8 mouse cellular contexts compared by ENCODE assay signal in genomic region chr10:128803361-128803760, GRCm38 (mm10). TPM values are rescaled to one million over a fixed set of nuclear protein-coding genes. Genes with fewer than 3 reads are reported as not detected.
DNase-seq lines count a peak whose midpoint lies in the region; ATAC-seq and TF ChIP-seq lines count a peak whose summit lies in the region.

No protein-coding gene starts in this region.

- no peaks in the 10 kb centered on the region for H3K9me3 ChIP-seq in heart, embryonic 14.5 days (ENCODE audit: control insufficient read depth, low read length)
- H3K9me3 ChIP-seq in G1E (replicated peaks) = no peaks in the 10 kb centered on the region
- no peaks in the 10 kb centered on the region for H3K9me3 ChIP-seq in hindbrain, embryonic 11.5 days (ENCODE audit: control insufficient read depth, low read length)
- H3K9me3 ChIP-seq in midbrain, embryonic 11.5 days (ENCODE audit: control insufficient read depth, low read length) = no peaks in the 10 kb centered on the region

- H3K27me3 ChIP-seq in heart, embryonic 14.5 days (ENCODE audit: control insufficient read depth, insufficient read depth, low read length) = no peaks in the 10 kb centered on the region
- H3K27me3 ChIP-seq in G1E (ENCODE audit: insufficient read depth, low read length) = no peaks in the 10 kb centered on the region
- H3K27me3 ChIP-seq in hindbrain, embryonic 11.5 days (ENCODE audit: control insufficient read depth, insufficient read depth, low read length) = no peaks in the 10 kb centered on the region
- no peaks in the 10 kb centered on the region for H3K27me3 ChIP-seq in midbrain, embryonic 11.5 days (ENCODE audit: control insufficient read depth, insufficient read depth, low read length)

- no peak for TF ChIP-seq CTCF in G1E (IDR thresholded peaks at IDR 0.05; ENCODE audit: low read depth, low read length)

- H3K36me3 ChIP-seq in heart, embryonic 14.5 days (ENCODE audit: control insufficient read depth, insufficient read depth, low read length) = peaks cover 41% of the 10 kb centered on the region
- peaks cover 48% of the 10 kb centered on the region for H3K36me3 ChIP-seq in G1E (replicated peaks)
- no peaks in the 10 kb centered on the region for H3K36me3 ChIP-seq in hindbrain, embryonic 11.5 days (ENCODE audit: control insufficient read depth, insufficient read depth, low read length)
- no peaks in the 10 kb centered on the region for H3K36me3 ChIP-seq in midbrain, embryonic 11.5 days (ENCODE audit: control insufficient read depth, insufficient read depth, low read length)

- peaks cover 17 to 34% of the 10 kb centered on the region in 2 experiments for H3K4me1 ChIP-seq in heart, embryonic 14.5 days (ENCODE audit: control insufficient read depth in 2 of 2, insufficient read depth in 2 of 2, low read length in 2 of 2)
- H3K4me1 ChIP-seq in G1E (ENCODE audit: insufficient read depth, low read depth, low read length) = peaks cover 36% of the 10 kb centered on the region
- peaks cover 16% of the 10 kb centered on the region for H3K4me1 ChIP-seq in hindbrain, embryonic 11.5 days (replicated peaks; ENCODE audit: control insufficient read depth, insufficient read depth, low read length)
- peaks cover 26% of the 10 kb centered on the region for H3K4me1 ChIP-seq in midbrain, embryonic 11.5 days (ENCODE audit: control insufficient read depth, insufficient read depth, low read length)

- H3K4me3 ChIP-seq in heart, embryonic 14.5 days (ENCODE audit: control insufficient read depth in 1 of 2, insufficient read depth in 1 of 2, low read depth in 1 of 2, low read length in 2 of 2) = peak overlapping the region; percentile 64 to 68
- H3K4me3 ChIP-seq in G1E (ENCODE audit: low read depth, low read length) = peak overlapping the region; percentile 21; the same call in 1 of the 2 replicates
- peak overlapping the region; percentile 83 for H3K4me3 ChIP-seq in hindbrain, embryonic 11.5 days (ENCODE audit: low read depth, low read length)
- H3K4me3 ChIP-seq in midbrain, embryonic 11.5 days (ENCODE audit: low read depth, low read length) = peak overlapping the region; percentile 78

- peak overlapping the region; percentile 92 for H3K4me2 ChIP-seq in heart, embryonic 14.5 days (ENCODE audit: low read length)
- peak overlapping the region; percentile 67 for H3K4me2 ChIP-seq in hindbrain, embryonic 11.5 days (replicated peaks; ENCODE audit: low read depth, low read length)
- H3K4me2 ChIP-seq in midbrain, embryonic 11.5 days = peak overlapping the region; percentile 80

- no peak for DNase-seq in heart, adult 11 months
- no peak for DNase-seq in G1E (ENCODE audit: low spot score)
- DNase-seq in hindbrain, embryonic 11.5 days (ENCODE audit: low spot score) = no peak
- no peak for DNase-seq in midbrain, embryonic 11.5 days (ENCODE audit: low spot score, missing footprints)
- no peak for DNase-seq in retina, postnatal 1 day
- DNase-seq in left cerebral cortex, postnatal 4 days = no peak
- DNase-seq in adrenal gland, adult 8-10 months = no peak

- peak overlapping the region; percentile 94 for H3K27ac ChIP-seq in heart, embryonic 14.5 days (replicated peaks in 1 of 2; ENCODE audit: control insufficient read depth in 1 of 2, insufficient read depth in 1 of 2, low read depth in 2 of 2, low read length in 2 of 2)
- H3K27ac ChIP-seq in hindbrain, embryonic 11.5 days (ENCODE audit: low read depth, low read length) = peak overlapping the region; percentile 94; the same call in 1 of the 2 replicates
- no peak overlapping the region for H3K27ac ChIP-seq in midbrain, embryonic 11.5 days (ENCODE audit: low read depth, low read length)

- ATAC-seq in heart, embryonic 14.5 days (ENCODE audit: insufficient number of reproducible peaks, insufficient read depth, low FRiP score, low read depth) = no peak
- ATAC-seq in G1E (ENCODE audit: extremely low read depth, insufficient number of reproducible peaks, low FRiP score, poor library complexity, severe bottlenecking) = no peak
- no peak for ATAC-seq in hindbrain, embryonic 11.5 days (ENCODE audit: low FRiP score)
- no peak for ATAC-seq in midbrain, embryonic 11.5 days (ENCODE audit: low FRiP score)

- H3K9ac ChIP-seq in heart, embryonic 14.5 days (ENCODE audit: low read length) = peak overlapping the region; percentile 86
- H3K9ac ChIP-seq in hindbrain, embryonic 11.5 days (ENCODE audit: low read depth, low read length) = peak overlapping the region; percentile 85
- peak overlapping the region; percentile 89 for H3K9ac ChIP-seq in midbrain, embryonic 11.5 days (ENCODE audit: low read length)

- intact Hi-C loops in left cerebral cortex, postnatal 4 days (cut with DNase I) = no loop called here

- 17% methylated on average over 6 of the region's 6 CpGs for WGBS in heart, embryonic 14.5 days
- 22% methylated on average over 6 of the region's 6 CpGs for WGBS in hindbrain, embryonic 11.5 days
- WGBS in midbrain, embryonic 11.5 days = 19% methylated on average over 6 of the region's 6 CpGs

RNA-seq across cellular contexts. Expression of gene Dnajc14, which starts 0.5 kb away (rescaled TPM):
- 28.2 and 31.0 TPM in 2 replicates for polyA plus RNA-seq in heart, embryonic 14.5 days (2014; fragmentation: Nextera tagmentation; extraction: Ambion mirVana)
- total RNA-seq in G1E (2014; fragmentation: Nextera tagmentation) = 20.6 and 25.5 TPM in 2 replicates
- total RNA-seq in G1E (2017) = 31.5 and 36.9 TPM in 2 replicates
- polyA plus RNA-seq in G1E (2012) = 9.6 and 12.6 TPM in 2 replicates
- polyA plus RNA-seq in hindbrain, embryonic 11.5 days (2014; fragmentation: Nextera tagmentation; extraction: Ambion mirVana) = 31.8 and 34.7 TPM in 2 replicates
- 36.3 and 40.3 TPM in 2 replicates for polyA plus RNA-seq in midbrain, embryonic 11.5 days (2014; fragmentation: Nextera tagmentation; extraction: Ambion mirVana)
- 10 to 100 TPM; 59.3 to 63.3 TPM for total RNA-seq in left cerebral cortex, postnatal 4 days (2021)
- total RNA-seq in adrenal gland, adult 8-10 months (2022) = 10 to 100 TPM; 77.2 to 82.1 (median 78.5) TPM

RNA-seq across cellular contexts. Expression of gene Tmem198b, which starts 0.8 kb away (rescaled TPM):
- polyA plus RNA-seq in heart, embryonic 14.5 days (2014; fragmentation: Nextera tagmentation; extraction: Ambion mirVana) = 16.6 and 18.2 TPM in 2 replicates
- total RNA-seq in G1E (2014; fragmentation: Nextera tagmentation) (8.4 and 10.1 TPM in 2 replicates), G1E (2017) (4.1 and 4.9 TPM in 2 replicates)
- 1.5 and 2.2 TPM in 2 replicates for polyA plus RNA-seq in G1E (2012)
- polyA plus RNA-seq in hindbrain, embryonic 11.5 days (2014; fragmentation: Nextera tagmentation; extraction: Ambion mirVana) = 14.2 and 16.3 TPM in 2 replicates
- polyA plus RNA-seq in midbrain, embryonic 11.5 days (2014; fragmentation: Nextera tagmentation; extraction: Ambion mirVana) = 17.4 and 18.6 TPM in 2 replicates
- 10 to 100 TPM; 14.1 to 14.2 TPM for total RNA-seq in left cerebral cortex, postnatal 4 days (2021)
- total RNA-seq in adrenal gland, adult 8-10 months (2022) = 10 to 100 TPM in 2 of 4 experiments, 1 to 10 TPM in 2; 7.8 to 17.3 (median 12.6) TPM

RNA-seq across cellular contexts. Expression of gene Mmp19, which starts 12.7 kb away (rescaled TPM):
- polyA plus RNA-seq in heart, embryonic 14.5 days (2014; fragmentation: Nextera tagmentation; extraction: Ambion mirVana) = 1.1 and 1.8 TPM in 2 replicates
- total RNA-seq in G1E (2014; fragmentation: Nextera tagmentation) (0.44 TPM in 1 of 2 replicates, not detected in the other), G1E (2017) (0.11 and 0.12 TPM in 2 replicates)
- 0.02 and 0.03 TPM in 2 replicates for polyA plus RNA-seq in G1E (2012)
- 0.27 and 0.49 TPM in 2 replicates for polyA plus RNA-seq in hindbrain, embryonic 11.5 days (2014; fragmentation: Nextera tagmentation; extraction: Ambion mirVana)
- polyA plus RNA-seq in midbrain, embryonic 11.5 days (2014; fragmentation: Nextera tagmentation; extraction: Ambion mirVana) = 0.26 and 0.33 TPM in 2 replicates
- 1 to 10 TPM in 1 of 2 experiments, under 1 TPM in 1; 0.74 to 1.3 TPM for total RNA-seq in left cerebral cortex, postnatal 4 days (2021)
- 10 to 100 TPM; 41.4 to 69.7 (median 60.1) TPM for total RNA-seq in adrenal gland, adult 8-10 months (2022)

RNA-seq across cellular contexts. Expression of gene Sarnp, which starts 13.8 kb away (rescaled TPM):
- 157 and 168 TPM in 2 replicates for polyA plus RNA-seq in heart, embryonic 14.5 days (2014; fragmentation: Nextera tagmentation; extraction: Ambion mirVana)
- 144 and 197 TPM in 2 replicates for total RNA-seq in G1E (2014; fragmentation: Nextera tagmentation)
- total RNA-seq in G1E (2017) = 154 and 165 TPM in 2 replicates
- polyA plus RNA-seq in G1E (2012) = 16.5 and 19.9 TPM in 2 replicates
- polyA plus RNA-seq in hindbrain, embryonic 11.5 days (2014; fragmentation: Nextera tagmentation; extraction: Ambion mirVana) = 282 and 286 TPM in 2 replicates
- polyA plus RNA-seq in midbrain, embryonic 11.5 days (2014; fragmentation: Nextera tagmentation; extraction: Ambion mirVana) = 279 and 283 TPM in 2 replicates
- 10 to 100 TPM; 50.9 to 53.4 TPM for total RNA-seq in left cerebral cortex, postnatal 4 days (2021)
- 10 to 100 TPM; 43.4 to 56.2 (median 49.5) TPM for total RNA-seq in adrenal gland, adult 8-10 months (2022)

RNA-seq across cellular contexts. Expression of gene Ormdl2, which starts 18.1 kb away (rescaled TPM):
- 41.4 and 46.1 TPM in 2 replicates for polyA plus RNA-seq in heart, embryonic 14.5 days (2014; fragmentation: Nextera tagmentation; extraction: Ambion mirVana)
- 29.3 and 31.9 TPM in 2 replicates for total RNA-seq in G1E (2014; fragmentation: Nextera tagmentation)
- 132 and 152 TPM in 2 replicates for total RNA-seq in G1E (2017)
- polyA plus RNA-seq in G1E (2012) = 18.0 and 21.9 TPM in 2 replicates
- polyA plus RNA-seq in hindbrain, embryonic 11.5 days (2014; fragmentation: Nextera tagmentation; extraction: Ambion mirVana) = 64.8 and 66.4 TPM in 2 replicates
- 64.4 and 70.6 TPM in 2 replicates for polyA plus RNA-seq in midbrain, embryonic 11.5 days (2014; fragmentation: Nextera tagmentation; extraction: Ambion mirVana)
- 1 to 10 TPM; 4.3 to 5.2 TPM for total RNA-seq in left cerebral cortex, postnatal 4 days (2021)
- total RNA-seq in adrenal gland, adult 8-10 months (2022) = 10 to 100 TPM; 39.5 to 51.9 (median 42.5) TPM

Comparison
In these comparisons a context has a peak if more than half of its experiments do, and no peak if none do; other contexts are left out.
1. H3K4me3 ChIP-seq: peak in every context shown above with its lines; median percentile 83 in hindbrain, embryonic 11.5 days; 78 in midbrain, embryonic 11.5 days; 66 in heart, embryonic 14.5 days; 21 in G1E.